Mouse (Mus musculus): ENCODE data around the gene Fam174b. TPM values are rescaled to one million over a fixed set of nuclear protein-coding genes. Genes with fewer than 3 reads are reported as not detected.
A peak's percentile ranks its signal among the peaks of the same experiment; 100 is the strongest.

The Fam174b gene
- polyA plus RNA-seq, 1 experiment from 2014 or later: 30.4 TPM

DNA sequence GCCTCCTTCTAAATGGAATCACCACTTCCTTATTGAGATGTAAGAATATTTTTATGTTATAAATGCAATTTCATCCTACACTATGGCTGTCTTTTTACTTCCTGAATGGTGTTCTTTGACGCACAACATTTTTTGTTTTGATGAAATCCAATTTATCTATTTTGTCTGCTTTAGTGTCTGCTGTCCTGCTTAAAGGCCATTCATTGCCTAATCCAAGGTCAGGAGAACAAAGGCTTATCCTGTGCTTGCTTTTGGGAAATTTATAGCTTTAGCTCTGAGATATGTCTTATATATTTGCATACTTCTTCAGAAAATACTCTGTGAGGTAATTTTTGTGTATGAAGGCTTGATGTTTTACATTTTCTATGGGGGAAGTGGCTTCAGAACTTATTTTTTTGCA is 13.5 kb downstream of the Fam174b start:
- WGBS: 74% methylated on average over 1 of the region's 1 CpGs
- Histone ChIP-seq H3K9me3 (no peaks in the 10 kb centered on the region), H3K4me3 (replicated peaks) (no peak overlapping the region), H3K4me1 (replicated peaks) (peaks cover 4% of the 10 kb centered on the region; the same call in 1 of the 2 replicates), H3K36me3 (no peaks in the 10 kb centered on the region), H3K27me3 (replicated peaks) (no peaks in the 10 kb centered on the region), H3K4me2 (replicated peaks) (no peak overlapping the region), H3K27ac (no peak overlapping the region), H3K9ac (no peak overlapping the region)
- ATAC-seq: no peak

DNA sequence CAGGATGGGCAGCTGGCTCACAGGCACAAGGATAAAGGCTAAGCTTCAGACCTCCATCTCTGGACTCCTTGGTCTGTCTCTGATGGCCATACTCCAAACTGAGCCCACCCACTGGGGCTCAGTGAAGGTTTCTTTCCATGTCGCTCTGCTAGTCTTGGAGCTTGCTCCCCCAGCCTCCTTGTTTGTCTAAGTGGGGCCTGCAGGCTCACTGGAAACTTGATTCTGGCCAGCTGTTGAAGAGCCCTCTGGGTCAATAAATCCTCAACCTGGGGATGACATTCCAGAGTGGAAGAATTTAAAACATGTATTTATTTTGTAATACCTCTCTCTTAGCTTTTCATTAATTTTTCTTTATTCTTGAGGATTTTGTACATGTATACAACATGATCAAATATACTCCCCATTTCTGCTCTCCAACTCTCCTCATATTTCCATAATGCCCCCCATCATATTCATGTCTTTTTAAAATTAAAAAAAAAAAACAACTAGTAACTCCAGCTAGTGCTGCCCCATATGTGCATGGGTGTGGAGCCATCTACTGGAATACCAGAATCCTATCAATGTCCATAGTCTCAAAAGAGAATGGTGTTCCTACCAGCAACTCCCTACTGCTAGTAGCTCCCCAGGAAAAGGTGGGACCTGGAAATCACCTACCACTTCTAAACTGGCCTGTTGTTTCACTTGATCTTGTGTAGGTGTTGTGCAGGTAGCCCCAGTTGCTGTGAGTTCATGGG is 15.4 kb downstream of the Fam174b start:
- Histone ChIP-seq H3K9ac (no peak overlapping the region), H3K36me3 (no peaks in the 10 kb centered on the region), H3K9me3 (no peaks in the 10 kb centered on the region), H3K4me1 (replicated peaks) (peaks cover 4% of the 10 kb centered on the region; the same call in 1 of the 2 replicates), H3K27me3 (replicated peaks) (no peaks in the 10 kb centered on the region), H3K4me2 (replicated peaks) (no peak overlapping the region), H3K27ac (no peak overlapping the region), H3K4me3 (replicated peaks) (no peak overlapping the region)
- 45% methylated on average over 1 of the region's 1 CpGs for WGBS
- ATAC-seq: no peak

DNA sequence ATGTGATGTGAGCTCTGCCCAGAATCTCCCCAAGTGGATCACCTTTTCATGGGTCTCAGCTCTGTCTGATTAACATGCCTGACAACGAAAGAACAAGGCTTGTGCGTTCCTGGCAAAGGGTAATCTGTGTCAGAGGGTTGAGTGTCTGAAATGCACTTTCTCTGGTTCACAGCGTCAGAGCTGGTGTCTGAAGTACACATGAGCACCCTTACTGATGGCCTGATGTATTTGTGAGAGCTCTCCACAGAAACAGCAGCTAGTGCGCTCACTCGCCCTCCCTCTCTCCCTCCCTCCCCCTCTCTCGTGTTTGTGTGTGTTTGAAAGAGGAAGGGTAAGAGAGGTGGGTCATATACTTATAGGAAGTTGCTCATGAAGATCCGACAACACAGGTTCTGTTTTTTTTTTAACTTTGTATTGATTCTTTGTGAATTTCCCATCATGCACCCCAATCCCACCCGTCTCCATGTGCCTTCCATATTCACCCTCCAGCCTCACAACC is 21.6 kb downstream of the Fam174b start:
- H3K36me3 ChIP-seq: no peaks in the 10 kb centered on the region
- 77% methylated on average over 8 of the region's 8 CpGs for WGBS
- no peaks in the 10 kb centered on the region for H3K27me3 ChIP-seq (replicated peaks)
- no peak overlapping the region for H3K9ac ChIP-seq
- H3K4me2 ChIP-seq (replicated peaks): no peak overlapping the region
- no peak overlapping the region for H3K27ac ChIP-seq
- H3K4me3 ChIP-seq (replicated peaks): no peak overlapping the region
- no peaks in the 10 kb centered on the region; the same call in 1 of the 2 replicates for H3K4me1 ChIP-seq (replicated peaks)
- no peaks in the 10 kb centered on the region for H3K9me3 ChIP-seq
- no peak for ATAC-seq

DNA sequence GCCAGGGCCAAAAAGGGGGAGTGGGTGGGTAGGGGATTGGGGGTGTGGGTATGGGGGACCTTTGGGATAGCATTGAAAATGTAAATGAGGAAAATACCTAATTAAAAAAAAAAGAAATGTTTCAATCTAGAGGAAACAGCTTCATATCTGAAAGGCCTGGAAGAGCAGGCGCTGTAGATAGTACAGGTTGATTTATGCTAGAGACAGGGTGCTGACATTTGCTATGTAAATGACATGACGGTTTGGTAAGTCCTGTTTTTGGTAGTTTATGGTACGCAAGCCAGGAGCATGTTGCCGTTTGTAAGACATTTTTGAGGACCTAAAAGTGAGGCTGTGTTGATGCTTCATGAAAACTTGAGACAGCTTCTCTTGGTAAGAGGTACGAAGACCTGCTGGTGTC is 24.6 kb downstream of the Fam174b start:
- Histone ChIP-seq H3K27ac (no peak overlapping the region), H3K4me2 (replicated peaks) (no peak overlapping the region), H3K27me3 (replicated peaks) (no peaks in the 10 kb centered on the region), H3K9me3 (no peaks in the 10 kb centered on the region), H3K4me1 (replicated peaks) (no peaks in the 10 kb centered on the region; the same call in 1 of the 2 replicates), H3K36me3 (no peaks in the 10 kb centered on the region), H3K9ac (no peak overlapping the region), H3K4me3 (replicated peaks) (no peak overlapping the region)
- ATAC-seq: no peak
- WGBS: 84% methylated on average over 5 of the region's 5 CpGs

DNA sequence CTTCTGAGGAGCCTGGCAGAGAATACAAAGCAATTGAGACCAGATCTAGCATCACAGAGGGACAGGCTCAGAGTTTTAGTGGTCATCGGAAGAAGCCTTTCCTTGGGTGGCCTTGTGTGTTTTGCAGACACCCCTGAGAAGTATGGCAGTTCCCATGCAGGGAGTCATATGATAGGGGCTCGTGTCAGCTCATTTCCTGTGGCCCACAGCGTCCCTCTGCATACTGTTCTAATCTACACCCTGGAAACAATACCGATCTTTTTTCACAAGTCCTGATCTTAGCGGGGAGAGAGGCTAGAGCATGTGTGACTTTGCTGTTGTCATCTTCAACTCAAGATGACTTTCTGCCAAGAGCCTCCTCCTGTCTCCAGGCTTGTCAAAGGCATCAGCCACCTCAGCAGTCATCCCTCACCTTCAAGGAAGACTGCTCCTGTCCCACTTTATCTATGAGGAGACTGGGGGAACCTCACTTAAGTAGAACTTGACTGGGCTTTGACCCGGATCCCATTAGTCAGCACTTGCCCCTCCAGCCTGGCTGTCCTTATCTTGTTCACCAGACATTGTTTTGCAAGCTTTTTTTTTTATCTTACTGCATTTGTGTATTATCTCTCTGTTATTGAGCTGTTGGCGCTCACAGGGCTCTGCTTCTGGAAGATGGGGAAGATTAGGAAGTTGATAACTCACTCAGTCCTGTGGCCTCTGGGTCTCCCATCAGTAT is 25.2 kb downstream of the Fam174b start:
- H3K27me3 ChIP-seq (replicated peaks): no peaks in the 10 kb centered on the region
- H3K27ac ChIP-seq: no peak overlapping the region
- no peak overlapping the region for H3K4me2 ChIP-seq (replicated peaks)
- H3K36me3 ChIP-seq: no peaks in the 10 kb centered on the region
- no peak for ATAC-seq
- no peaks in the 10 kb centered on the region; the same call in 1 of the 2 replicates for H3K4me1 ChIP-seq (replicated peaks)
- no peaks in the 10 kb centered on the region for H3K9me3 ChIP-seq
- H3K4me3 ChIP-seq (replicated peaks): no peak overlapping the region
- 75% methylated on average over 7 of the region's 7 CpGs for WGBS
- H3K9ac ChIP-seq: no peak overlapping the region

DNA sequence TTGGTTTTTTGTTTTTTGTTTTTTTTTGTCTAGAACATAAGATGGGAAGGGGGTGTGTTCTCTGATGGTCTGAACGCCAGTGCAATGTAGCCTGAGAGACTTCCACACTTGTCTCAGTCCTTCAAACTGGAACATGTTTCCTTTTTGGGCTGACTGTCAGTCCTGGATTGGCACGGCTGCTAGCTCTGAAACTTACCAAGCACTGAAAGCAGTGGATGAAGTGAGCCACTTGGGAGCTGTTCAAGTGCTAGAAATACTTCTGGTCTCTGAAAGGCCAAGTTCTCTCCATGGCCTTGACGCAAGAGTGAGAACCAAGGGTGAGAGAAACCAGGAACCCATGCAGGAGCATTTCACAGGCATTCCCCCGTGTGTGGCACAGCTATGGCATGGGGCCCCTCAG is 29.1 kb downstream of the Fam174b start:
- H3K9me3 ChIP-seq: no peaks in the 10 kb centered on the region
- 92% methylated on average over 4 of the region's 4 CpGs for WGBS
- ATAC-seq: no peak
- no peak overlapping the region for H3K4me2 ChIP-seq (replicated peaks)
- H3K9ac ChIP-seq: no peak overlapping the region
- no peaks in the 10 kb centered on the region for H3K27me3 ChIP-seq (replicated peaks)
- H3K27ac ChIP-seq: no peak overlapping the region
- peaks cover 6% of the 10 kb centered on the region; the same call in 1 of the 2 replicates for H3K4me1 ChIP-seq (replicated peaks)
- no peak overlapping the region for H3K4me3 ChIP-seq (replicated peaks)
- no peaks in the 10 kb centered on the region for H3K36me3 ChIP-seq

DNA sequence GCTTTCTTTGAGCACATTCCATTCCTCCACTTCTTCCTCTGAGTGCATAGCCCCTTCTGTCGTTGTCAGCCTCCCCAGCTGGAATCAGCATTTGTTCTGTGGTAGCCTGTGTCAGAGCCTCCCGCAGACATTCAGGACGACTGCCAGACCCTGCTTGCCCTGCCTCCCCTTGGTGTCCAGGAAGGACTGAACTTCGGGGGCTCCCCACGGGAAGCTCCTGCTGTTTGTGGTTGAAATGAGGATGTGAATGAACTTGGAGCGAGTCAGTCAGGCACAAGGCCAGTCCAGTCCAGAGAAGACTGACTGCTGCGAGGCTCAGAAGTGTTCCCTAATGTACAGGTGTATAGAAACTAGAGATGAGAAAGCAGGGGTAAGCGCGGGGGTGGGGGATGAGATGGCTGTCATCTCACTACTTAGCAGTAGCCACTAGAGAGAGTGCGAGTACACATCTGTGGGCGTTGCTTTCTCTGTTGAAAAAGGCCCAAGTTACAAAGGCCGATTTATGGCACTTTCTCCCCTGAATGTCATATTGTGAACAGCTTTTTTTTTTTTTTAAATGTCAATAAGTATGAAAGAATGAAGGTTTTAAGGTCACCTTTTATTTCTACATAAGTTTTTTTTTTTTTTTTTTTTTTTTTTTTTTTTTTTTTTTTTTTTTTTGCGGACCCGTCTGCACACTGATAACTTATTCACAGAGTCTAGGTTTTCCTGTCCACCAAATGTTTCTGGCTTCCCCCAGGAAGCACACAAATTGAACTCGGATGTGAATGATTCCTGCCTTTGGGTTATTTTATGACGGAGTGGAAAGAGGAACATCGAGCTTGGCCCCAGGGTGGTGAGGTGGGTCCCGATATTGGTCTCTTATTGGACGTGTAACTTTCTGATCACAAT is 31.5 kb downstream of the Fam174b start:
- peak overlapping the region; percentile 22; the same call in 1 of the 2 replicates for H3K4me2 ChIP-seq (replicated peaks)
- H3K4me1 ChIP-seq (replicated peaks): peaks cover 6% of the 10 kb centered on the region; the same call in 1 of the 2 replicates
- peak; percentile 36 for ATAC-seq
- H3K27me3 ChIP-seq (replicated peaks): no peaks in the 10 kb centered on the region
- H3K4me3 ChIP-seq (replicated peaks): no peak overlapping the region
- WGBS: 49% methylated on average over 19 of the region's 19 CpGs
- H3K27ac ChIP-seq: no peak overlapping the region
- H3K36me3 ChIP-seq: no peaks in the 10 kb centered on the region
- no peak overlapping the region for H3K9ac ChIP-seq
- no peaks in the 10 kb centered on the region for H3K9me3 ChIP-seq

DNA sequence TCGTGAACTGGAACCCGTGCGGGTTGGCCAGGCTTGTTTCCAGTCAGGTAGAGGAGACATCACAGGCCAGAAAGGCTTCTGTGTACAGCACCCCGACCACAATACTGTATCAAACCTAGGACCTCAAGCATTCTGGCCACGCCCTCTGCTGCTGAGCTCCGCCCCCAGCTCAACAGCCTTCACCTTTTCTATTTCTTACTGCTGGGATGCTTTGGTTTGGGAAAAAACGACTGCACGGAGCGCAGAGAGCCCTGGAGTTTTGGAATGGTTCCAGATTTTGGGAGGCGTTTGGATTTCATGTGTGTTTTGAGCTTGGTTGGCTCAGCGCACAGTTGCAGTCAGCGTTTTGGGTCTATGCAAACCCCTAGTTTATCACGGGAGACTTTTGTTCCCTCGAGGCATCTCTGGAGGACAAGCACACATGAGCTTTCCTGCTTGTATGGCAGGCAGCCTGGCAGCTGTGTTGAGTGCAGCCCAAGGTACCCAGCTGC is 32.2 kb downstream of the Fam174b start:
- no peak overlapping the region for H3K27ac ChIP-seq
- H3K4me3 ChIP-seq (replicated peaks): no peak overlapping the region
- no peaks in the 10 kb centered on the region for H3K9me3 ChIP-seq
- no peaks in the 10 kb centered on the region for H3K36me3 ChIP-seq
- ATAC-seq: no peak
- H3K4me2 ChIP-seq (replicated peaks): no peak overlapping the region
- H3K27me3 ChIP-seq (replicated peaks): no peaks in the 10 kb centered on the region
- 62% methylated on average over 14 of the region's 14 CpGs for WGBS
- H3K9ac ChIP-seq: no peak overlapping the region
- H3K4me1 ChIP-seq (replicated peaks): peaks cover 6% of the 10 kb centered on the region; the same call in 1 of the 2 replicates

DNA sequence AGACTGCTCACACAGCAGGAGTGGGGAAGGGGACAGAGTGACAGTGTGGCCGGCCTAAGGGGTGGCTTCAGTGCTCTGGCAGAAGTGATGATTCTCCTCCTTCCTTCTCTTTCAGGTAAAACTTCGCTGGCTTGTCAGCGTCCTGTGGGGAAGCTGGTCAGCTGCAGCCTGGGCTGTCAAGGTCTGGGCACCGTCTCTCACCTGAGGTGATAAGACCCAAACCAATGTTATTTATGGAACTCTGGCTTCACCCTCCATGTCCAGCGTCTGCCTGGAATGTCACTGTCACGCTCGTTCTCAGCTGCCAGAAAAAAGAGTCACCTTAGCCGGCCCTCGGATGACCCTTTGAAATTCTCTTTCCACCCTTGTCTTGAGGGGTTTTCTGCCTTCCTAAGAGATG is 34.7 kb downstream of the Fam174b start:
- H3K4me1 ChIP-seq (replicated peaks): peaks cover 6% of the 10 kb centered on the region; the same call in 1 of the 2 replicates
- WGBS: 76% methylated on average over 9 of the region's 9 CpGs
- H3K27ac ChIP-seq: no peak overlapping the region; the same call in 1 of the 2 replicates
- ATAC-seq: no peak
- no peak overlapping the region for H3K4me3 ChIP-seq (replicated peaks)
- H3K4me2 ChIP-seq (replicated peaks): no peak overlapping the region
- H3K9me3 ChIP-seq: no peaks in the 10 kb centered on the region
- H3K36me3 ChIP-seq: no peaks in the 10 kb centered on the region
- no peak overlapping the region for H3K9ac ChIP-seq
- H3K27me3 ChIP-seq (replicated peaks): no peaks in the 10 kb centered on the region

DNA sequence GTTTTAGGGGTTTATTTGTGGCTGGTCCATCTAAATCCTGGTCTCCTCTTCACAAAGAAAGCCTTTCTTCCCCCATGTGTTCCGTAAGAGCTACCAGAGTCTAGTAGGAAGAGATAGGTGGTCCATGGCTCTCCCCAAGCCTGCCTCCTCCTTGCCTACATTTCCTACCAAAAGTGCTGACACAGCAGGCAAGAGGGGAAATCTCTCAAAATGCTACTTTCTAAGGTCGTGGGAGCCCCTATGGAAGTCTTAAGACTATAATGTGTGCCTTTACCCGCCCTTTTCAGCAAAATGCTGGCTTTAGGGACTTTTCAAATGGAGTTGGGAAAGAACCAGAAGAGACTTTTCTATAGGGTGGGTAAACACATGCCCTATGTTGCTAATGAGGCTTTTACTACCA is 37.7 kb downstream of the Fam174b start:
- Histone ChIP-seq H3K9me3 (no peaks in the 10 kb centered on the region), H3K27me3 (replicated peaks) (no peaks in the 10 kb centered on the region), H3K4me1 (replicated peaks) (no peaks in the 10 kb centered on the region), H3K36me3 (no peaks in the 10 kb centered on the region), H3K4me2 (replicated peaks) (no peak overlapping the region), H3K27ac (no peak overlapping the region), H3K4me3 (replicated peaks) (no peak overlapping the region), H3K9ac (no peak overlapping the region)
- 79% methylated on average over 3 of the region's 3 CpGs for WGBS
- ATAC-seq: no peak

DNA sequence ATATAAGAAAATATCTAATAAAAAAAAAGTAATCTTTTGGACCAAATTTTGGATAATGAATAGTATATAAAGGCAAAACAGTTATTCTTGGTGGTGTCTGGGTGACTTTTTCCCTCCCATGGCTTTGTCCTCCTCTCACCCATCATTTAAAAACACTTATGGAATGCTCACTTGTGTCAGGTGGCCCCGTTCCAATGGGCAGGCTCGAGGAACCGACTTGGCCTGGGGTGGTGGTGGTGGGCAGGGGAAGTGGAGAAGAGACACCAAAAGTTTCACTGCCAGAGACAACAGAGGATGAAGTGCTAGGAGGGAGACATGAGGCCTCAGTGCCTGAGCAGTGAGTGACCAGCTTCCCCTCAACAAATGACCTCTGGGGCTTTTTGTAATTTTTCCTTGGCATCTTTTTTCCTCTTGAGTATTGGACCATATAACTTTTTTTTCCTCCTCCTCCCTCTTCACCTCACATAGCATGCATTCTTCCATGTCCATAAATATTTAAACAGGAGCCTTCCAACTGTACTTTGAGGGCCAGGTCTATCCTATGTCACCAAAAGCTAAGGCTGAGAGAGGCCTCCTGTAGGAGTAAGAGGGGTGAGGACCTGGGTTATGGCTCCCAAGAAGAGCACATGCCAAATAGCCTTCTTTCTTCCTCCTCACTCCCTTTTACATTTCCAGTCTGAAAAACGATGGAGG is 44.8 kb downstream of the Fam174b start:
- Histone ChIP-seq H3K4me2 (replicated peaks) (no peak overlapping the region), H3K4me1 (replicated peaks) (no peaks in the 10 kb centered on the region), H3K9me3 (no peaks in the 10 kb centered on the region), H3K27me3 (replicated peaks) (no peaks in the 10 kb centered on the region), H3K36me3 (no peaks in the 10 kb centered on the region), H3K9ac (no peak overlapping the region), H3K27ac (no peak overlapping the region), H3K4me3 (replicated peaks) (no peak overlapping the region)
- 74% methylated on average over 4 of the region's 4 CpGs for WGBS
- ATAC-seq: no peak
